Mouse (Mus musculus): Measurements from ENCODE around the gene Dhx16. TPM values are rescaled to one million over a fixed set of nuclear protein-coding genes. Genes with fewer than 3 reads are reported as not detected.

Gene Dhx16
- polyA plus RNA-seq, 1 experiment: 50.1 TPM

DNA sequence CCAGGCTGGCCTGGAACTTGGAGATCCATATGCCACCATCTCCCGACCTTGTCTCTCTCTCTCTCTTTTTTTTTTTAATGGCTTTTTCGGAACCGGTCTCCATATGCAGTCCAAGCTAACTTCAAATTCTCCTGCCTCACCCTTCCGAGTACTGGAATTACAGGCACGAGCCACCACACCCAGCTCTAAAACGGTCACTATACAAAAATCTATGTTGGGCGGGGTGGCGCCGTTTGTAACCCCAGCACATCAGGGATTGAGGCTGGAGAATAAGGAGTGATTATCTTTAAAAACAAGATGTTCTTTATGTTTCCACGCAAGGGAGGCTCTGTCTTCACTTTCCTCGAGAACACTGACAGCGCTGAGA lies 18.8 kb upstream of the Dhx16 start:
- H3K4me1 ChIP-seq (ENCODE audit: control insufficient read depth, insufficient read depth, low read length): no peaks in the 10 kb centered on the region; the same call in 1 of the 2 replicates
- no peak overlapping the region for H3K27ac ChIP-seq (ENCODE audit: insufficient read depth, low read depth, low read length)
- no peaks in the 10 kb centered on the region for H3K36me3 ChIP-seq (ENCODE audit: control insufficient read depth, insufficient read depth, low read length)
- no peak for DNase-seq
- H3K27me3 ChIP-seq (replicated peaks; ENCODE audit: control insufficient read depth, insufficient read depth, low read length): no peaks in the 10 kb centered on the region
- no peak for TF ChIP-seq POLR2A (IDR thresholded peaks at IDR 0.05; ENCODE audit: low read depth, low read length)
- no peak for TF ChIP-seq CTCF (conservative IDR thresholded peaks at IDR 0.05; ENCODE audit: insufficient read depth, insufficient read length, low read depth, low read length)
- 7% methylated on average over 12 of the region's 12 CpGs for WGBS
- peak overlapping the region; percentile 66 for H3K4me3 ChIP-seq (ENCODE audit: insufficient read depth, low read depth, low read length)

GRCm38 (mm10) chr17:35861198-35861857 lies 18.3 kb upstream of the Dhx16 start, which contains the start of gene Nrm:
Nrm (plus strand) TSS chr17:35861318.
- Histone ChIP-seq H3K27ac (ENCODE audit: insufficient read depth, low read depth, low read length) (peak within 1 kb of the TSS; percentile 33; the same call in 1 of the 2 replicates), H3K4me3 (ENCODE audit: insufficient read depth, low read depth, low read length) (peak within 1 kb of the TSS; percentile 66), H3K27me3 (replicated peaks; ENCODE audit: control insufficient read depth, insufficient read depth, low read length) (no peaks in the 10 kb centered on the region), H3K4me1 (ENCODE audit: control insufficient read depth, insufficient read depth, low read length) (no peaks in the 10 kb centered on the region; the same call in 1 of the 2 replicates), H3K36me3 (ENCODE audit: control insufficient read depth, insufficient read depth, low read length) (no peaks in the 10 kb centered on the region)
- peak; percentile 51 for TF ChIP-seq CTCF (conservative IDR thresholded peaks at IDR 0.05; ENCODE audit: insufficient read depth, insufficient read length, low read depth, low read length)
- TF ChIP-seq POLR2A (IDR thresholded peaks at IDR 0.05; ENCODE audit: low read depth, low read length): no peak
- peak; percentile 93 for DNase-seq
- WGBS: under 1% methylated on average over 47 of the region's 47 CpGs

- TF ChIP-seq POLR2A (IDR thresholded peaks at IDR 0.05; ENCODE audit: low read depth, low read length): no peak
- TF ChIP-seq CTCF (conservative IDR thresholded peaks at IDR 0.05; ENCODE audit: insufficient read depth, insufficient read length, low read depth, low read length): no peak
- H3K27me3 ChIP-seq (replicated peaks; ENCODE audit: control insufficient read depth, insufficient read depth, low read length): no peaks in the 10 kb centered on the region
- H3K36me3 ChIP-seq (ENCODE audit: control insufficient read depth, insufficient read depth, low read length): no peaks in the 10 kb centered on the region
- 34% methylated on average over 10 of the region's 10 CpGs for WGBS
- peak overlapping the region; percentile 3; the same call in 1 of the 2 replicates for H3K27ac ChIP-seq (ENCODE audit: insufficient read depth, low read depth, low read length)
- no peaks in the 10 kb centered on the region; the same call in 1 of the 2 replicates for H3K4me1 ChIP-seq (ENCODE audit: control insufficient read depth, insufficient read depth, low read length)
- DNase-seq: no peak
- no peak overlapping the region; the same call in 1 of the 2 replicates for H3K4me3 ChIP-seq (ENCODE audit: insufficient read depth, low read depth, low read length)
Measured at GRCm38 (mm10) chr17:35864832-35865353, 14.7 kb upstream of the Dhx16 start.

GRCm38 (mm10) chr17:35865481-35866280 lies 13.9 kb upstream of the Dhx16 start, which contains the start of gene Ppp1r18:
Ppp1r18 (plus strand) TSS chr17:35865593.
- DNase-seq: peak; percentile 67
- Histone ChIP-seq H3K27me3 (replicated peaks; ENCODE audit: control insufficient read depth, insufficient read depth, low read length) (no peaks in the 10 kb centered on the region), H3K4me3 (ENCODE audit: insufficient read depth, low read depth, low read length) (peak within 1 kb of the TSS; percentile 58), H3K27ac (ENCODE audit: insufficient read depth, low read depth, low read length) (peak within 1 kb of the TSS; percentile 81), H3K4me1 (ENCODE audit: control insufficient read depth, insufficient read depth, low read length) (no peaks in the 10 kb centered on the region; the same call in 1 of the 2 replicates), H3K36me3 (ENCODE audit: control insufficient read depth, insufficient read depth, low read length) (no peaks in the 10 kb centered on the region)
- TF ChIP-seq POLR2A (IDR thresholded peaks at IDR 0.05; ENCODE audit: low read depth, low read length) (no peak), CTCF (conservative IDR thresholded peaks at IDR 0.05; ENCODE audit: insufficient read depth, insufficient read length, low read depth, low read length) (no peak)
- 2% methylated on average over 46 of the region's 48 CpGs for WGBS

DNA sequence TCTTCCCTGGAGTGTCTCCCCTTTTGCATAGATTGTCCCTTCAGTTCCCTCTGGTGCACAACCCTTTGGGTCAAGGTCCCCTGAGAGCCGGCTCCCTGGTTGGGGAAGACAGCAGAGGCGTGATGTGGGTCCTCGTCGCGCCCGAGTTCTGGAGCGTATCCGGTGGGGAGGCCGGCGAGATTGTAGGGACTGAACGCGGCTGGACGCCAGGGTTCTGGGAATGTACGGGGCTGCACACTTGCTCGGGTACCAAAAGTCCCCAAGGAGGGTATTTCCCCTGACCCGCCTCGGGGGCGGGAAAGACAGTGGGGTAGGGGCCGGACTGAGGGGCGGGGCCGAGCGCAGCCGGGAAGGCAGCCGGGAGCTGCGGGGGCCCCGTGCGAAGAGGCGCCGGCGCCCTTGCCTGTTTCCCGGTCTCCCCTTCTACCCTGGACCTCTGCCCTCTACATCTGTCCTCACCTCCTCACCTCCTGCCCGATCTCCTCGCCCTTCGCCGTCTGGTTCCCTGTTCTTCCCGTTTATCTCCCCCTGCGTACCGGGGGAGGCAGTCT lies 13.3 kb upstream of the Dhx16 start:
- DNase-seq: peak; percentile 71
- H3K27ac ChIP-seq (ENCODE audit: insufficient read depth, low read depth, low read length): peak overlapping the region; percentile 93
- no peaks in the 10 kb centered on the region for H3K36me3 ChIP-seq (ENCODE audit: control insufficient read depth, insufficient read depth, low read length)
- TF ChIP-seq POLR2A (IDR thresholded peaks at IDR 0.05; ENCODE audit: low read depth, low read length) (no peak), CTCF (conservative IDR thresholded peaks at IDR 0.05; ENCODE audit: insufficient read depth, insufficient read length, low read depth, low read length) (no peak)
- H3K4me3 ChIP-seq (ENCODE audit: insufficient read depth, low read depth, low read length): peak overlapping the region; percentile 58
- under 1% methylated on average over 38 of the region's 38 CpGs for WGBS
- no peaks in the 10 kb centered on the region for H3K27me3 ChIP-seq (replicated peaks; ENCODE audit: control insufficient read depth, insufficient read depth, low read length)
- H3K4me1 ChIP-seq (ENCODE audit: control insufficient read depth, insufficient read depth, low read length): no peaks in the 10 kb centered on the region; the same call in 1 of the 2 replicates

GRCm38 (mm10) chr17:35866911-35867890 lies 12.4 kb upstream of the Dhx16 start:
- 20% methylated on average over 26 of the region's 26 CpGs for WGBS
- H3K27ac ChIP-seq (ENCODE audit: insufficient read depth, low read depth, low read length): peak overlapping the region; percentile 93

More at GRCm38 (mm10) chr17:35866911-35867890, 12.4 kb upstream of the Dhx16 start:
- peak; percentile 63 for DNase-seq
- TF ChIP-seq POLR2A (IDR thresholded peaks at IDR 0.05; ENCODE audit: low read depth, low read length) (no peak), CTCF (conservative IDR thresholded peaks at IDR 0.05; ENCODE audit: insufficient read depth, insufficient read length, low read depth, low read length) (0 out of 2 replicates have a peak, but pooled peaks have one; percentile 23)
- Histone ChIP-seq H3K4me3 (ENCODE audit: insufficient read depth, low read depth, low read length) (peak overlapping the region; percentile 58), H3K36me3 (ENCODE audit: control insufficient read depth, insufficient read depth, low read length) (no peaks in the 10 kb centered on the region), H3K27me3 (replicated peaks; ENCODE audit: control insufficient read depth, insufficient read depth, low read length) (no peaks in the 10 kb centered on the region), H3K4me1 (ENCODE audit: control insufficient read depth, insufficient read depth, low read length) (no peaks in the 10 kb centered on the region; the same call in 1 of the 2 replicates)
